Mouse (Mus musculus) bone marrow macrophage, adult 2 months (primary cell): ENCODE results near the gene Thap4.

Experiments
- CTCF ChIP-seq: IDR thresholded peaks from 2 replicates; pipeline ENCODE4 v1.5.1; 2012; ENCODE audit warnings: low read depth, mild to moderate bottlenecking, low read length, moderate library complexity
- POLR2A ChIP-seq: IDR thresholded peaks from 2 replicates; pipeline ENCODE4 v1.6.1; 2012; ENCODE audit warnings: mild to moderate bottlenecking, low read depth, low read length, borderline replicate concordance

DNA sequence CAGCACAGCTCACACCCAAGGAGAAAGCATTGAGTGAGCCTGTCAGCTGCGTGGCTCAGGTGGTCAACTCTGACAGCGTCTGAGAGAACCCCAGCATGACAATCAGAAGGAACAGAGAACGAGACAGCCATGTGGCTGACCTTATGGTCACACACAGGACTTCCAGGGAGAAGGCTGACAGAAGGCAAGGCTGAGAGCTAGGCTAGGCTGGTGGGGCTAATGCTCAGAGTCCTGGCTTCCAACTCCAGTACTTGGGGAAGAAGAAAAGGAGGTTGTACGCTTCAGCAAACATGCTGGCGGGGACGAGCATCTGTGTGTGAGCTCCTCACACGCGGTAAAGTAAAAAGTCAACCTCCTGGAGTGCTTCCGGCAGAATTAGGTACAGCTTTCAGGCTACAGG lies 50.3 kb downstream of the Thap4 start:
- TF ChIP-seq CTCF: no peak
- no peak for TF ChIP-seq POLR2A
